Mouse (Mus musculus): ENCODE results near the gene Agbl2.

The Agbl2 gene

DNA sequence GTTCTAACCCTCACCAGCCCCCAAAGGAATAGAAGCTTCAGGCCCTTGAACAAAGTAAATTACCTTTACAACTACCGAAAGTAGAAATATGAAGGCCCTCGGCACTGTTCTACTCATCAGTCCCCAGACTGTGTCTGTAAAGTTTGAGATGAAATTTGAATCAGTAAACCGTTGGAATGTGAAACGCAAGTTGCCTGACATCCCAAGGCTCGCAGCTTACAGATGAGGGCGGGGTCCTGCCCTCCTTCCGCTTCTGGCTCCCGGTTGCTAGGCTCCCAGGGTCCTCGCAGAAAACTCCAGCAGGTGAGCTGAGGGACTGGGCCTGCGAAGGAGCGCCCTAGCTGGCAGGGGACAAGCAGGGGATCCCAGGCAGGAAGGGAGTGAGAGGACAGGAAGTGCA lies at the start of gene Agbl2:
Agbl2 (plus strand) TSS at position 270 of the 400 bp plus-strand sequence.
- DNase-seq = peak; percentile 8 to 55

DNA sequence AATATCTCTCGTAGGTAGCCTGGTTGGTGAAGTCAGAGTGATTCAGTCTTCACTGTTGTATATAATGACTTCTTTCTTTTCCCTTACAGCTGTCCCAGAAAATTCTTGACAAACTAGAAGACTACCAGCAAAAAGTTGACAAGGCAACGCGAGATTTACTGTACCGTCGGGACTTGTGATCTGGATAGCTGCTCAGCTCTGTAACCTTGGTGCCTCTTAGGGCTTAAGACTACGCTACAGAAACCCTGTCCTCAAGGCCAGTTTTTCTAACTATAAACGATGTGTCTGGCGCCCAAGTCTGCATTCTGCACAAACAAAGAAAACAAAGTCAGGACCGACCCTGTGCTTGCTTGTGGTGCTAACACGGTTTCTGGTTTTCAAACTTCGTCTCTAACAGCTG lies 47.2 kb upstream of the Agbl2 start:
- DNase-seq = no peak

DNA sequence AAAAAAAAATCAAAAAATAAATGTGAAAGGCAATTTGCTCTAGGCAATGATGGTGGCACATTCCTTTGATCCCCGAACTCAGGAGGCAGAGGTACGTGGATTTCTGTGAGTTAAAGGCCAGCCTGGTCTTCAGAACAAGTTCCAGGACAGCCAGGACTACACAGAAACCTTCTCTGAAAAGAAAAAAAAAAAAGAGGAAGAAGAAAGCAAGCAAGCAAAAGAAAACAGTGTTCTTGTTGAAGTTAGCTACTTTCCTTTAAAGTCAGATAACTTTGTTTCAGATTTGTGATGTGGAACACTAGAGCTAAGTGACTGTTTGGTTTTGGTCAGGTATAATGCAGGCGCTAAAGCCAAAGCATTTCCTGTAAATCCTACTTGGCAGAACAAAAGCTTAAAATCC lies 43.7 kb upstream of the Agbl2 start:
- no peak for DNase-seq

GRCm38 (mm10) chr2:90739327-90739726 lies 43.2 kb upstream of the Agbl2 start:
- no peak for DNase-seq

GRCm38 (mm10) chr2:90739921-90740320 lies 42.6 kb upstream of the Agbl2 start:
- DNase-seq = peak; percentile 52 to 73

DNA sequence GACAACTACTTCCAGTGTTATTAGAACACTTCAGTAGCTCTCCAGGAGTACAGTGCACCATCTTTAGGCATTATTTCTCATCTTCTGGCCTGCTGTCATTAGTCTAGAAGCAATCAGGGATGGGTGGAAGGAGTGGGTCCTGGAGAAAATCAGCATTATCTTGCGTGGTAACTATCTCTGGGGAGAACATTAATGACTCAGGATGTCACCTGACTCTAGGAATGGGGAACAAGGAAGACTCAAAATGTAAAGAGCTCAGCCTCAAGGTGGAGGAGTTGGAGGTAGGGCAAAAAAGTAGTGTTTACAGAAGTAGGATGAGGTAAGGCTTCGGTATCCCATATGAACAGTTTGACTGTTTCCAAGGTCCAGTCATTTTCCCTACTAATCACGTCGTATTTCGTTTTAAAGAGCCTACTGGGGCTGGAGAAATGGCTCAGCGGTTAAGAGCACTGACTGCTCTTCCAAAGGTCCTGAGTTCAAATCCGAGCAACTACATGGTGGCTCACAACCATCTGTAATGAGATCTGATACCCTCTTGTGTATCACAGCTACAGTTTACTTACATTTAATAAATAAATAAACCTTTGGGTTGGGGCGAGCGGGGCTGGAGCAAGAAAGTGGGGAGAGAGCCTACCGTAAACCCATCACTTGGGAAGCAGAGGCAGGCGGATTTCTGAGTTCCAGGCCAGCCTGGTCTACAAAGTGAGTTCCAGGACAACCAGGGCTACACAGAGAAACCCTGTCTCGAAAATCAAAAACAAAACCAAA lies 38.1 kb upstream of the Agbl2 start:
- DNase-seq = no peak

GRCm38 (mm10) chr2:90745053-90745678 lies 37.4 kb upstream of the Agbl2 start, which contains the start of gene Fnbp4:
Gene Fnbp4 (plus strand): TSS chr2:90745370.
- peak; percentile 98 to 99 for DNase-seq

GRCm38 (mm10) chr2:90745740-90746537 lies 36.6 kb upstream of the Agbl2 start:
- peak in 1 of 2 experiments; percentile 48 for DNase-seq

DNA sequence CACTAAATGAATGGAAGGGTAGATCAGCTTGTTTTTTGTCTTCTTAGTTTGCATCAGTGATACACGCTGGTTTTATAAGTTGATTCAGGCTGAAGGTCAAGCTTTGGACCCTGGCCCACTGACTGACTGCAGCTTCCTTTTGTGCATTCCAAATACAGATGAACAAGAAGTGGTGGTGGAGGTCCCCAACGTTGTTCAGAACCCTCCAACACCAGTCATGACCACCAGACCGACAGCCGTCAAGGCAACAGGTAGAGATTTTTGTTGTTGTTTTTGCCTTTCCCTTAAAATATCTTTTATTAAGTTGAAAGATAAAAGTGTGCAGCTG lies 36.0 kb upstream of the Agbl2 start:
- DNase-seq = peak in 1 of 2 experiments; percentile 18

GRCm38 (mm10) chr2:90747131-90747530 lies 35.4 kb upstream of the Agbl2 start:
- DNase-seq = no peak

- DNase-seq = no peak
Observed at GRCm38 (mm10) chr2:90749676-90750459, 32.7 kb upstream of the Agbl2 start.

GRCm38 (mm10) chr2:90753565-90753964 lies 29.0 kb upstream of the Agbl2 start:
- DNase-seq = no peak

- DNase-seq = no peak
Observed at GRCm38 (mm10) chr2:90754188-90754587, 28.3 kb upstream of the Agbl2 start.

DNA sequence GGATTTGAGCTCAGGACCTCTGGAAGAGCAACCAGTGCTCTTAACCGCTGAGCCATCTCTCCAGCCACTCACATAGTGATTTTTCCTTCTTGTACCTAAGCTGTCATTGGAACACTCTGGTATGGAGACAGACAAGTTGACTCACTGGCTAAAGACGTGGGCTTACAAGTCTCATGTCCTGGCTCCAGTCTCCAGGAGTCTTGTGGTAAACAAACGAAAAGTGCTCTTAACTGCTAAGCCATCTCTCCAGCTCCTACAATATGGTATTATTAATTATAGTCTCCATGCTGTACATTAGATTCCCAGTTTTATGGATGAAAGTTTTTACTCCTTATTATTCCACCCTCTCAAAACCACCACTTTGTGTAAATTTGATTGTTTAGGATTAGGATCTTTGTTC lies 17.4 kb upstream of the Agbl2 start:
- no peak for DNase-seq

GRCm38 (mm10) chr2:90781323-90781722 lies 1.2 kb upstream of the Agbl2 start:
- DNase-seq = no peak

DNA sequence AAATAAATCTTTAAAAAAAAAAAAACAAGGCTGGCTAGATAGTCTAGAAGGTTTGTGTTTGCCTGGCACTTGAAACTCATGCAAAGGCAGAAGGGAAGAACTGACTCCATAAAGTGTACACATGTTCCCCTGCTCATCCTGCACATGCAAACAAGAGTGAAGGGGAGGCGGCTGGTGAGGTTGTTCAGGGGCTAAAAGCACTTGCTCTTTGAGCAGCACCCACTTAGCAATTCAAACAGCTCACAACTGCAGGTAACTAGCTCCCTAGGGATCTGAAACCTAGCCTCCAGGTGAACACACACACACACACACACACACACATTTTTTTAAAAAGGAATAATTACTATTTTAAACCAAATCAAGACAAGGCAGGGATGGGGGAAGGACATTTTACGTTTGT lies 589 bp upstream of the Agbl2 start:
- DNase-seq = no peak

DNA sequence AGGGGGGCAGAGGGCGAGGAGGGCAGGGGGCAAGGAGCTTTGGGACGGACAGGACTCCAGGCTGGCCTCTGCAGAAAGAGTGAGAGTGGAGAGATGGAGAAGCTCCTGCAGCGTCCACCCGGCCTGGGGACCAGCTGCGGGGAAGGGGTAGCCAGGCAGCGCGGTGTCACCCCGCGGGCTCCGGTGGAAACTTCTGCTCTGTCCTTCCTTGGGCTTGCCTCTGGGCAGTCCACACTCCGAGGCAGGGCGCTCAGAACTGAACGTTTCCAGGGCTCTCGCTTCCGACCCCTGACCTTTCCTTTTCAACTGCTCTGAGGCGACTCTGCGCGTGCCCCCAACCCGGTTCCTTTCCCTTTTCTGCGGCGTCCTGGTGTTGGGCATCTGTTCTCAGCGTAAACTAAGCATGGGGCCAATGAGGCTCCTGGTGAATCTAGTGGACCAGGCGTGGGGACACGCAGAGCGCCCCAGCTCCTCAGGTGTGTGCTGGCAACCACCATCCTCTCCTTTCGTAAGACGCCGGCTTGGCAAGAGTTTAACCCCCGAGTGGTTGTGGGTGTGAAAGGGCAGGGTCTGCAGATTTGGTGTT lies 467 bp downstream of the Agbl2 start:
- DNase-seq = peak; percentile 11 to 42

DNA sequence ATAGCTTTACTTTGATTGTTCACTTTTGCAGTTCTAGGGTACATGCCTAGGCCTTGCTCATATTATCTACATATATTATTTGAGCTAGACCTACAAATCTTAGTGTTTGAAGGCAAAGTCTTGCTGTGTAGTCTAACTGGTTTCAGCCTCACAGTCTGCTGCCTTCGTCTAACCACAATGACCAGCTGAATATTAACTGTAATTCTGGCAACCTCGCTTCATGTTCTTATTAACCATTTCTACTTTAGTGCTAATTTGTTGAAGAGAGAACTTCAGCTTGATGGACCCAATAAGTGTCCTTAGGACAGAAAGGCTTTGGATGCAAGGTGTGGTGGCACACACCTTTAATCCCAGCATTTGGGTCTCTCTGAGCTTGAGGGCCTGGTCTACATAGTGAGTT lies 5.6 kb downstream of the Agbl2 start:
- DNase-seq = no peak

- no peak for DNase-seq
Observed at GRCm38 (mm10) chr2:90808241-90809126, 26.0 kb downstream of the Agbl2 start.

DNA sequence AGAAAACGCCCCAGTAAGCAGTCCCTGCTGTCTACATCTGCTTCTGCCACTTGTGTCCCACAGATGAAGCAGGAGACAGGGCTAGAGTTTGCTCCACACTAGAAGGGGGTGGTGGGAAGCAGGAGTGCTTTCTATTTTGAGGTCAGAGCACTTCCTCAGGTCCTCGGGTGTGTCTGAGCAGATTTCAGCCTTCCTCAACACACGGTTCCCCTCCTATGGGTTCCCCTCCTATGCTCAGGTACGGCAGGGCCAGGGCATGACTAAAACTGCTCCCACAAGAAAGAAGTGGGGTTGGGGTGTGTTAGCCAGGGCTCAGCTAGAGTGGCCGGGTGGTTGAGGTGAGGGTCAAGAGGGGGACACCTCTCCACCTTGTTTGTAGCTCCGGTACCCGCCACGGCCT lies 28.2 kb downstream of the Agbl2 start:
- no peak for DNase-seq

DNA sequence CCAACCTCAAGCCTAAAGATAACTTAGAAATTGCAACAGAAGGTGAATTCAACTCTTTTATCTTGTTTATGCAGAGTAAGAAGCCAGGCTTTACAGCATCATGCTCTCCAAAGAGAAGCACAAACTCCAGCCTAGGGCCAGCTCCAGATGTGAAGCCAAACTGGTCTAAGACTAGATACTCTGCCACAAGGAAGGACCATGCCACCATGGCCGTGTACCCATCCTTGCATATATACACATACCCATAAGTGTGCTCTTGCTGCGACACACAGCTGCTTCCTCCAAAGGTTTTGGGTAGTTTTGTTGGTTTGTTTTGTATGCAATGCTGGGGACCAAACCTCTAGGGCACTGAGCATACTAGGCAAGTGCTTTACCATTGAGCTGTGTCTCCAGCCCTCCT lies 32.7 kb downstream of the Agbl2 start:
- no peak for DNase-seq

All from kidney, postnatal 25 days (tissue).